Mouse (Mus musculus): ENCODE data around the gene Pxmp4. TPM values are rescaled to one million over a fixed set of nuclear protein-coding genes. Genes with fewer than 3 reads are reported as not detected.

Gene Pxmp4
- polyA plus RNA-seq, 1 experiment from 2014 or later = 19.9 TPM

DNA sequence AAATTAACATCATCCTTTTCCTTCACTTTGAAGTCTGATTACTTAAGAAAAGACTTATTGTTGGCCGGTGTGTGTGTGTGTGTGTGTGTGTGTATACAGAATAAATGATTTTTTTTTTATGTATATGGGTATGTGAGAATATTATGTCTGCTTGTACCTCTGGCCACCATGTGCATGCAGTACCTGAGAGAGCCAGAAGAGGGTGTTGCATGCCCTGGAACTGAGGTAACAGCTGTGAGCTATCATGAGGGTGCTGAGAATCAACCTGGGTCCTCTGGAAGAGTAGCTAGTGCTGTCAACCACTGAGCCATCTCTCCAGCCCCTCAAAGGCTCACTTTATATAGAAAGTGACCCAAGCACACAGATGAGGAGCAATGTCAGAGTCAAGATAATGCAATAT is 22.1 kb downstream of the Pxmp4 start:
- no peak for DNase-seq (ENCODE audit: low spot score)
- Histone ChIP-seq H3K4me1 (peaks cover 21% of the 10 kb centered on the region), H3K9me3 (no peaks in the 10 kb centered on the region), H3K27me3 (ENCODE audit: insufficient read depth, poor library complexity, severe bottlenecking) (0 out of 2 replicates have a peak, but pooled peaks cover 3% of the 10 kb centered on the region), H3K27ac (no peak overlapping the region), H3K4me3 (no peak overlapping the region), H3K36me3 (no peaks in the 10 kb centered on the region; the same call in 1 of the 2 replicates)
- WGBS = 94% methylated on average over 1 of the region's 1 CpGs

- 0 out of 2 replicates have a peak, but pooled peaks cover 3% of the 10 kb centered on the region for H3K27me3 ChIP-seq (ENCODE audit: insufficient read depth, poor library complexity, severe bottlenecking)
- peaks cover 21% of the 10 kb centered on the region for H3K4me1 ChIP-seq
- H3K36me3 ChIP-seq = no peaks in the 10 kb centered on the region
- no peak overlapping the region for H3K27ac ChIP-seq
- no peaks in the 10 kb centered on the region for H3K9me3 ChIP-seq
- 67% methylated on average over 8 of the region's 8 CpGs for WGBS
- H3K4me3 ChIP-seq = no peak overlapping the region
- no peak for DNase-seq (ENCODE audit: low spot score)
Observed at GRCm38 (mm10) chr2:154580586-154580985, 22.9 kb downstream of the Pxmp4 start.

GRCm38 (mm10) chr2:154577744-154578067 is 25.8 kb downstream of the Pxmp4 start:
- Histone ChIP-seq H3K27me3 (ENCODE audit: insufficient read depth, poor library complexity, severe bottlenecking) (0 out of 2 replicates have a peak, but pooled peaks cover 3% of the 10 kb centered on the region), H3K4me3 (no peak overlapping the region), H3K27ac (no peak overlapping the region), H3K4me1 (0 out of 2 replicates have a peak, but pooled peaks cover 4% of the 10 kb centered on the region), H3K9me3 (no peaks in the 10 kb centered on the region), H3K36me3 (no peaks in the 10 kb centered on the region)
- no peak for DNase-seq (ENCODE audit: low spot score)
- WGBS = 88% methylated on average over 6 of the region's 6 CpGs

GRCm38 (mm10) chr2:154576876-154577743 is 26.4 kb downstream of the Pxmp4 start:
- no peak for DNase-seq (ENCODE audit: low spot score)
- Histone ChIP-seq H3K27me3 (ENCODE audit: insufficient read depth, poor library complexity, severe bottlenecking) (0 out of 2 replicates have a peak, but pooled peaks cover 3% of the 10 kb centered on the region), H3K27ac (no peak overlapping the region), H3K4me1 (0 out of 2 replicates have a peak, but pooled peaks cover 4% of the 10 kb centered on the region), H3K9me3 (no peaks in the 10 kb centered on the region), H3K4me3 (no peak overlapping the region), H3K36me3 (no peaks in the 10 kb centered on the region)
- 57% methylated on average over 12 of the region's 12 CpGs for WGBS

GRCm38 (mm10) chr2:154574271-154574670 is 29.2 kb downstream of the Pxmp4 start:
- no peaks in the 10 kb centered on the region for H3K36me3 ChIP-seq
- H3K4me3 ChIP-seq = no peak overlapping the region
- no peaks in the 10 kb centered on the region for H3K9me3 ChIP-seq
- no peak for DNase-seq (ENCODE audit: low spot score)
- H3K27ac ChIP-seq = no peak overlapping the region
- peaks cover 15% of the 10 kb centered on the region; the same call in 1 of the 2 replicates for H3K4me1 ChIP-seq
- 75% methylated on average over 7 of the region's 7 CpGs for WGBS
- 0 out of 2 replicates have a peak, but pooled peaks cover 3% of the 10 kb centered on the region for H3K27me3 ChIP-seq (ENCODE audit: insufficient read depth, poor library complexity, severe bottlenecking)

- H3K4me3 ChIP-seq = no peak overlapping the region
- H3K36me3 ChIP-seq = no peaks in the 10 kb centered on the region
- no peaks in the 10 kb centered on the region for H3K9me3 ChIP-seq
- H3K27me3 ChIP-seq (ENCODE audit: insufficient read depth, poor library complexity, severe bottlenecking) = 0 out of 2 replicates have a peak, but pooled peaks cover 3% of the 10 kb centered on the region
- H3K27ac ChIP-seq = no peak overlapping the region
- peaks cover 27% of the 10 kb centered on the region for H3K4me1 ChIP-seq
- WGBS = 84% methylated on average over 3 of the region's 3 CpGs
- DNase-seq (ENCODE audit: low spot score) = no peak
Observed at GRCm38 (mm10) chr2:154572996-154573395, 30.5 kb downstream of the Pxmp4 start.

DNA sequence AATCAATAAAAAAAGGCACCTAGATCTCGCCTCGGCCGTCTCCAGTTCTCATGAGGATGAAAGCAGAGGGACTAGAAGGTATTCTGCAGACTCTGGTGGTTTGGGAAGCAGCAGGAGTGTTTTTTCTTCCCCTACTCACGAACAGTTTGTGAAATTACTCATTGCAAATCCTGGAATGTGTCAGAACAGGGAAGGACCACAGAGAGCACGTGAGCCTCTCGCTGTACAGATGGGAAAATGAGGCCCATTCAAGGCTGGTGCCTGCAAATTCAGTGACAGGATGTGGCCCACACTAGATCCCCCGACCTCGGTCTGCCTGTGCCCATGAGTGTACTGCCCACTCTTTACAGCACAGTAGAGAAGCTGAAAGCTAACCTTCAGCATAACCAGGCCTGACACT is 31.5 kb downstream of the Pxmp4 start:
- peaks cover 29% of the 10 kb centered on the region for H3K4me1 ChIP-seq
- no peak overlapping the region for H3K27ac ChIP-seq
- no peaks in the 10 kb centered on the region for H3K9me3 ChIP-seq
- DNase-seq (ENCODE audit: low spot score) = no peak
- H3K4me3 ChIP-seq = no peak overlapping the region
- 82% methylated on average over 8 of the region's 8 CpGs for WGBS
- no peaks in the 10 kb centered on the region for H3K36me3 ChIP-seq
- 0 out of 2 replicates have a peak, but pooled peaks cover 2% of the 10 kb centered on the region for H3K27me3 ChIP-seq (ENCODE audit: insufficient read depth, poor library complexity, severe bottlenecking)

DNA sequence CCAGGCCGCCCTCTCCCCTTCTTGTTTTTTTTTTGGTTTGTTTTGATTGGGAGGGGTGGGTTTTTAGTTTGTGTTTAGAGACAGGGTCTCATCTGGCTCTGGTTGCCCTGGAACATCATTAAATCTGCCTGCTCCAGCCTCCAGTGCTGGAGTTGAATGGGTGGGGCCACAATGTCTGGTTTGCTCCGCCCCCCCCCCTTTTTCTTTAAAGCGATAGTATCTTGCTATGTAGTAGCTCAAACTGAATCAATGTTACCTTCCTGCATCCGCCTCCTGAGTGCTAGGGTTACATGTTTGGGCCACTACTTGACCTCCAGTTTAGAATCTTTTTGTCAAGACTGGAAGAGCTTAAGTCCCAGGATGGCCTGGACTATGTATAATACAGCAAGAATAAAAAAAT is 32.2 kb downstream of the Pxmp4 start:
- Histone ChIP-seq H3K36me3 (no peaks in the 10 kb centered on the region), H3K4me3 (no peak overlapping the region), H3K27ac (no peak overlapping the region), H3K4me1 (peaks cover 36% of the 10 kb centered on the region), H3K9me3 (no peaks in the 10 kb centered on the region), H3K27me3 (ENCODE audit: insufficient read depth, poor library complexity, severe bottlenecking) (no peaks in the 10 kb centered on the region)
- no peak for DNase-seq (ENCODE audit: low spot score)
- 71% methylated on average over 4 of the region's 4 CpGs for WGBS

- Histone ChIP-seq H3K4me1 (peaks cover 42% of the 10 kb centered on the region), H3K4me3 (0 out of 2 replicates have a peak overlapping the region, but pooled peaks have one; percentile 85), H3K9me3 (no peaks in the 10 kb centered on the region), H3K36me3 (no peaks in the 10 kb centered on the region), H3K27me3 (ENCODE audit: insufficient read depth, poor library complexity, severe bottlenecking) (no peaks in the 10 kb centered on the region), H3K27ac (no peak overlapping the region)
- 65% methylated on average over 4 of the region's 4 CpGs for WGBS
- DNase-seq (ENCODE audit: low spot score) = no peak
Observed at GRCm38 (mm10) chr2:154570666-154571065, 32.8 kb downstream of the Pxmp4 start.

GRCm38 (mm10) chr2:154569836-154570286 is 33.6 kb downstream of the Pxmp4 start, which contains the start of gene E2f1:
Gene E2f1, minus strand, starts transcription at chr2:154569892.
- Histone ChIP-seq H3K36me3 (no peaks in the 10 kb centered on the region), H3K9me3 (no peaks in the 10 kb centered on the region), H3K27ac (peak within 1 kb of the TSS; percentile 91), H3K4me1 (peaks cover 47% of the 10 kb centered on the region), H3K4me3 (peak within 1 kb of the TSS; percentile 85), H3K27me3 (ENCODE audit: insufficient read depth, poor library complexity, severe bottlenecking) (no peaks in the 10 kb centered on the region)
- peak; percentile 99 for DNase-seq (ENCODE audit: low spot score)
- WGBS = under 1% methylated on average over 42 of the region's 44 CpGs

DNA sequence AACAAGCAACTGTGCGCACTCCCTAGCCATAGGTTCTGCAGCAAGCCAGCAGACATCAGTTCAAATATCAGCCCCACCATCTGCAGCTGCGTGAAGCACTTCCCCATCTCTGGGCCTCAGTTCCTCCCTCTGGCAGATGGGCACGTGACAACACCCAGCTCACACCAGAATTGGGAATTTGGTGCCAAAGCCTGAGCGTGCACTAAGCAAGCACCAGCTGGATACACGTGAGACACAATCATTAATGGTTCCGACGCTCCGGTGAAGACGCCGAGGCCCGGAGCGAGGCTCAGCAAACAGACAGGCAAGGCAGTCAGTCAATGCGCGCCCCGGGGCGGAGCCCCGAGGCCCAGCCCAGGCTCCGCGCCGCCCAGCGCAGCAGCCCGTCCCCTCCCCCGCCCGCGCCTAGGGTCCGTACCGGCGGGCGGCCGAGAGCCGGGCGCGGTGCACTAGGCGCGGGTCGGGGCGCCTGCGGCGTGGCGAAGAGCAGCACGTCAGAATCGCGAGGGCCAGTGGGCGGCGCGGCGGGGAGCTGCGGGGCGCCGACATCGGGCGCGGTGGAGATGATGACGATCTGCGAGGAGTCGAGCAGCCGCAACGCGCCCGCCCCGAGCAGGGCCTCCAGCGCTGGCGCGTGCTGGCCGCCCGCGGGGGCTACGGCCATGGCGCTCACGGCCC is 34.3 kb downstream of the Pxmp4 start:
- WGBS = under 1% methylated on average over 70 of the region's 70 CpGs

GRCm38 (mm10) chr2:154568329-154569070 is 35.0 kb downstream of the Pxmp4 start:
- Histone ChIP-seq H3K4me1 (peaks cover 47% of the 10 kb centered on the region), H3K27me3 (ENCODE audit: insufficient read depth, poor library complexity, severe bottlenecking) (no peaks in the 10 kb centered on the region), H3K4me3 (peak overlapping the region; percentile 85), H3K9me3 (no peaks in the 10 kb centered on the region), H3K36me3 (peaks cover 8% of the 10 kb centered on the region), H3K27ac (peak overlapping the region; percentile 91)
- DNase-seq (ENCODE audit: low spot score) = no peak
- whole genome bisulfite sequencing = 24% methylated on average over 10 of the region's 10 CpGs

More for the DNA sequence above, 34.3 kb downstream of the Pxmp4 start:
- Histone ChIP-seq H3K4me1 (peaks cover 47% of the 10 kb centered on the region), H3K9me3 (no peaks in the 10 kb centered on the region), H3K27me3 (ENCODE audit: insufficient read depth, poor library complexity, severe bottlenecking) (no peaks in the 10 kb centered on the region), H3K36me3 (peaks cover 1% of the 10 kb centered on the region), H3K4me3 (peak overlapping the region; percentile 85), H3K27ac (peak overlapping the region; percentile 91)
- peak; percentile 89 for DNase-seq (ENCODE audit: low spot score)

All from heart, embryonic 10.5 days (tissue).